Mouse (Mus musculus): ENCODE results near the gene Larp6. TPM values are rescaled to one million over a fixed set of nuclear protein-coding genes. Genes with fewer than 3 reads are reported as not detected.

Gene Larp6
- polyA plus RNA-seq, 1 experiment from 2014 or later, result 4.7 TPM

DNA sequence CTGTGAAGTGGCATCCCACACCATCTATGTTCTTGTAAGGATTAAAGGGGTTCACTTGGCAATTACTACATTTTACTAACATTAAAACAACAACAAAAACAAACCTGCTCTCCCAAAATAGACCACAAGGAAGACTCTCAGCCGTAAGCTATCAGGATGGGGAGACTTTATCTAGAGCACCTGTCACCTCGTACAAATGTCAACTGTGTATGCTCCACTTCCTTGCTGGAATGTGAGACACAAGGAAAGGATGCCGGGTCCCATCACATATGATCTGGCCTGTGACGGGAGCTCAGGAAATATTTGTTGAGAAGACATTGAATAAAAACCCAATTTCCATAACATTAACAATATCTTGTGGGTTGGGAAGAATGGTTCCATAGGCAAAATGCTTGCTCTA is 32.2 kb downstream of the Larp6 start:
- Histone ChIP-seq H3K9ac (ENCODE audit: low read depth, low read length) (no peak overlapping the region), H3K4me3 (ENCODE audit: low read depth, low read length) (no peak overlapping the region), H3K36me3 (ENCODE audit: control insufficient read depth, insufficient read depth, low read length) (no peaks in the 10 kb centered on the region), H3K27me3 (replicated peaks; ENCODE audit: control insufficient read depth, insufficient read depth, low read length) (no peaks in the 10 kb centered on the region), H3K4me2 (ENCODE audit: low read depth, low read length) (no peak overlapping the region), H3K9me3 (ENCODE audit: control insufficient read depth, low read length) (no peaks in the 10 kb centered on the region), H3K27ac (replicated peaks; ENCODE audit: low read depth, low read length) (no peak overlapping the region), H3K4me1 (ENCODE audit: control insufficient read depth, insufficient read depth, low read length) (peaks cover 17% of the 10 kb centered on the region)
- WGBS, result 54% methylated on average over 4 of the region's 4 CpGs
- ATAC-seq (ENCODE audit: low read depth) (0 out of 2 replicates have a peak, but pooled peaks have one; percentile 48), DNase-seq (ENCODE audit: low spot score) (peak; percentile 16)

DNA sequence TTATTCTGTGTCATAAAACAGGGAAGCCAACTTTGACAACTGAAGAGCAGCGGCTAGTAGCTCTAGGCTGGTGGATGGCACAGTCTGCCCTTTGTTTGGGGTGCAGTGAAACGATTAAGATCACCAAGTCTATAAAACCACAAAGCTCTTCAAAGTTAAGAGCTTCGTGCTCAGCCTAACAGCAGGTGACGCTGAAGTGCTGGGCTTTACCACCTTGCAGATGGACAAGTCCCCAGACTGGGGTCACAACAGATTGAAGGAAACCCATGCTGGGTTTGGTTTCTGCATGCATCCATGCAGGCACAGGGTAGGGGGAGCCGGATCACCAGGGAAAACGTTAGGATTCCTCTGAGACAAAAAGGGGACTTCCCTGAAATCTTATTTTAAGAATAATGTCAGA is 33.8 kb downstream of the Larp6 start:
- DNase-seq (ENCODE audit: low spot score) (no peak), ATAC-seq (ENCODE audit: low read depth) (no peak)
- no peak overlapping the region for H3K4me2 ChIP-seq (ENCODE audit: low read depth, low read length)
- H3K27me3 ChIP-seq (replicated peaks; ENCODE audit: control insufficient read depth, insufficient read depth, low read length), result no peaks in the 10 kb centered on the region
- H3K36me3 ChIP-seq (ENCODE audit: control insufficient read depth, insufficient read depth, low read length), result no peaks in the 10 kb centered on the region
- H3K4me3 ChIP-seq (ENCODE audit: low read depth, low read length), result no peak overlapping the region
- no peak overlapping the region for H3K27ac ChIP-seq (replicated peaks; ENCODE audit: low read depth, low read length)
- WGBS, result 57% methylated on average over 6 of the region's 6 CpGs
- H3K9me3 ChIP-seq (ENCODE audit: control insufficient read depth, low read length), result no peaks in the 10 kb centered on the region
- no peak overlapping the region for H3K9ac ChIP-seq (ENCODE audit: low read depth, low read length)
- H3K4me1 ChIP-seq (ENCODE audit: control insufficient read depth, insufficient read depth, low read length), result peaks cover 17% of the 10 kb centered on the region

DNA sequence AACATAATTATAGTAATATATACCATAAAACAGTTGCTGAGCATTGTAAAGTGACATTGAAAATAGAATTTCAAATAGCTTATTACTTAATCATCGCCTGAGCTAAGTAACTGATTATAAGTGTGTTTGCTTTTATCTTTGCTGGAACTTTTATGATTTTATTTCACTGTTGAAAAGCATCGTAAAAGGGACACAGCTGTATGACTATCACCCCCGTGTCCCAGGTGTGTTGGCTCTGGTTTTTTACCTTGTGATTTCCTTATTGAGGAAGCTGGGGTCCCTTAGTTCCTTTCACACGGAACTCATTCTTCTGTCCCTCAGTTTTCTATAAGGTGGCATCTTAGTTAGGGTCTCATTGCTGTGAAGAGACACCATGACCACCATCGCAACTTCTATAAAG is 34.9 kb downstream of the Larp6 start:
- H3K4me2 ChIP-seq (ENCODE audit: low read depth, low read length), result no peak overlapping the region
- WGBS, result 88% methylated on average over 5 of the region's 5 CpGs
- no peak for DNase-seq (ENCODE audit: low spot score)
- H3K36me3 ChIP-seq (ENCODE audit: control insufficient read depth, insufficient read depth, low read length), result no peaks in the 10 kb centered on the region
- H3K27me3 ChIP-seq (replicated peaks; ENCODE audit: control insufficient read depth, insufficient read depth, low read length), result no peaks in the 10 kb centered on the region
- no peak overlapping the region for H3K4me3 ChIP-seq (ENCODE audit: low read depth, low read length)
- no peak overlapping the region for H3K27ac ChIP-seq (replicated peaks; ENCODE audit: low read depth, low read length)
- no peak for ATAC-seq (ENCODE audit: low read depth)
- no peaks in the 10 kb centered on the region for H3K9me3 ChIP-seq (ENCODE audit: control insufficient read depth, low read length)
- H3K4me1 ChIP-seq (ENCODE audit: control insufficient read depth, insufficient read depth, low read length), result peaks cover 12% of the 10 kb centered on the region; the same call in 1 of the 2 replicates
- no peak overlapping the region for H3K9ac ChIP-seq (ENCODE audit: low read depth, low read length)

DNA sequence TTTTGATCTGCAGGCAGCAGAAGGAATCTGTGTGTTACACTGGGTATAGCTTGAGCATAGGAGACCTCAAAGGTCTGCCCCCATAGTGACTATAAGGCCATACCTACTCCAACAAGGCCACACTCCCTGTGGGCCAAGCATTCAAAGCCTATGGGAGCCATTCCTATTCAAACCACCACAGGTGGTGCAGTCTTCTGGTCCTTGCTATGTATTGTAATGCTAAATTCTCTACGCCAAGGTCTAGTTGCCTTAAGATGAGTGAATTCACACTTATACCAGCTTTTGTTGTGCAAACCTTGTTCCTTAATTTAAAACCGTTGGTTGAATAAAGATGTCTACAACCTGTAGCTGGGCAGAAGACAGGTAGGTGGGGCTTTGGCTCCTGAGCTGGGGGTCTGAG is 35.4 kb downstream of the Larp6 start:
- no peaks in the 10 kb centered on the region for H3K9me3 ChIP-seq (ENCODE audit: control insufficient read depth, low read length)
- no peak for ATAC-seq (ENCODE audit: low read depth)
- H3K36me3 ChIP-seq (ENCODE audit: control insufficient read depth, insufficient read depth, low read length), result no peaks in the 10 kb centered on the region
- 78% methylated on average over 2 of the region's 2 CpGs for WGBS
- no peaks in the 10 kb centered on the region for H3K27me3 ChIP-seq (replicated peaks; ENCODE audit: control insufficient read depth, insufficient read depth, low read length)
- H3K27ac ChIP-seq (replicated peaks; ENCODE audit: low read depth, low read length), result no peak overlapping the region
- H3K4me3 ChIP-seq (ENCODE audit: low read depth, low read length), result no peak overlapping the region
- no peak overlapping the region for H3K4me2 ChIP-seq (ENCODE audit: low read depth, low read length)
- H3K9ac ChIP-seq (ENCODE audit: low read depth, low read length), result no peak overlapping the region
- DNase-seq (ENCODE audit: low spot score), result no peak
- H3K4me1 ChIP-seq (ENCODE audit: control insufficient read depth, insufficient read depth, low read length), result peaks cover 7% of the 10 kb centered on the region; the same call in 1 of the 2 replicates

DNA sequence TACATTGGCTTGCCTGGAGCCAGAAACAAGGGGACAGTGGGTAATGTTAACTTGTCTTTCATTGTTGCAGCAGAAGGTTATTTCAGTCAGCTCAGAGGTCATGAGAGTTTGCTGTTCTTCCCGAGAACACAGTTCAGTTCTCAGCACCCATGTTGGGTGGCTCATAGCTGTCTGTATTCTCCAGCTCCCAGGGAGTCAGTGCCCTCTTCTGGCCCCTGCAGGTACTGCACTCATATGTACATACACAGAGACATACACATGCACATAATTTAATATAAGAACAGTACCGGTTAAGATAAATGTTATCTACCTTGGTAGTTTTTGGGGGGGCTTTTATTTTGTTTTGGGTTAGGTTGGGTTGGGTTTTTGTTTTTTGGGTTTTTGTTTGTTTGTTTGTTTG is 36.3 kb downstream of the Larp6 start:
- Histone ChIP-seq H3K27ac (replicated peaks; ENCODE audit: low read depth, low read length) (no peak overlapping the region), H3K4me1 (ENCODE audit: control insufficient read depth, insufficient read depth, low read length) (0 out of 2 replicates have a peak, but pooled peaks cover under 1% of the 10 kb centered on the region), H3K9me3 (ENCODE audit: control insufficient read depth, low read length) (no peaks in the 10 kb centered on the region), H3K27me3 (replicated peaks; ENCODE audit: control insufficient read depth, insufficient read depth, low read length) (no peaks in the 10 kb centered on the region), H3K9ac (ENCODE audit: low read depth, low read length) (no peak overlapping the region), H3K4me3 (ENCODE audit: low read depth, low read length) (no peak overlapping the region), H3K36me3 (ENCODE audit: control insufficient read depth, insufficient read depth, low read length) (no peaks in the 10 kb centered on the region), H3K4me2 (ENCODE audit: low read depth, low read length) (no peak overlapping the region)
- WGBS, result 87% methylated on average over 2 of the region's 2 CpGs
- DNase-seq (ENCODE audit: low spot score), result no peak
- ATAC-seq (ENCODE audit: low read depth), result no peak

DNA sequence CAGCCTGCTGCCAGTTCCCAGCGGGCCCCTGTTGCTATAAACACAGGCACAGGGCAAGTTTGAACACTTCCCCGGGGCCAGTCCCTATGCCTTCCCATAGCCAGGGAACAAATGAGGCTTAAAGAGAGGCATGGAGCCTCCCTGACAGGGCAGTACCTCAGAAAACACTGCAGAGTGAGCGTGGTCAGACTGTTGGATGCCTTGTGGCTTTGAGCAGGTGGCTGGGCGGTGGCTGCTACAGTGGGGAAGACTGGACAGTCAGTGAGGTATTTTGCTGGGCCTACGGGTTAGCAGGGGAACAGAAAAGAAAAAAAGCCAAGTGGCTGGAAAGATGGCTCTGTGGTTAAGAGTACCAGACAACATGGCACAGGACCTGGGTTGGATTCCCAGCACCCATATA is 38.3 kb downstream of the Larp6 start:
- Histone ChIP-seq H3K36me3 (ENCODE audit: control insufficient read depth, insufficient read depth, low read length) (no peaks in the 10 kb centered on the region), H3K4me1 (ENCODE audit: control insufficient read depth, insufficient read depth, low read length) (no peaks in the 10 kb centered on the region), H3K9ac (ENCODE audit: low read depth, low read length) (no peak overlapping the region), H3K4me2 (ENCODE audit: low read depth, low read length) (no peak overlapping the region), H3K27ac (replicated peaks; ENCODE audit: low read depth, low read length) (no peak overlapping the region), H3K27me3 (replicated peaks; ENCODE audit: control insufficient read depth, insufficient read depth, low read length) (no peaks in the 10 kb centered on the region), H3K9me3 (ENCODE audit: control insufficient read depth, low read length) (no peaks in the 10 kb centered on the region), H3K4me3 (ENCODE audit: low read depth, low read length) (no peak overlapping the region)
- WGBS, result 85% methylated on average over 5 of the region's 5 CpGs
- DNase-seq (ENCODE audit: low spot score) (no peak), ATAC-seq (ENCODE audit: low read depth) (no peak)

DNA sequence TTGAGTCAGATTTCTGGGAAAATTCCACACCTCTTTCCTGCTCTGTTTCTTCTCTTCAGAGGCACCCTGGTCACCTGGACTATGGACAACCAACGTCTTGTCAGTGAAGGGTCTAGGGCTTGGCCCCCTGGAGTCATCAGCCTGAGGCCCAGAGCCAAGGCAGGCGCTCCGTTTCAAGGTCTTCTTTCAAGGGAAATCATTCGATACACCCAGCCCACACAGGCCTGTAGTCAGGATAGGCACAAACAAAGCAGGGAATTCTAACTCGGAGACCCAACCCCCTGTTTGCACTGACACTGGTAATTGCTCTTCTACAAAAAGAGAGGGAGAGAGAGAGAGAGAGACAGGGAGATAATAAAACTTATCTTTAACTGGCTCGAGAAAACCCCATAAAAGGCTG is 39.2 kb downstream of the Larp6 start:
- Histone ChIP-seq H3K27me3 (replicated peaks; ENCODE audit: control insufficient read depth, insufficient read depth, low read length) (no peaks in the 10 kb centered on the region), H3K36me3 (ENCODE audit: control insufficient read depth, insufficient read depth, low read length) (no peaks in the 10 kb centered on the region), H3K4me1 (ENCODE audit: control insufficient read depth, insufficient read depth, low read length) (no peaks in the 10 kb centered on the region), H3K4me2 (ENCODE audit: low read depth, low read length) (no peak overlapping the region), H3K27ac (replicated peaks; ENCODE audit: low read depth, low read length) (no peak overlapping the region), H3K9ac (ENCODE audit: low read depth, low read length) (no peak overlapping the region), H3K4me3 (ENCODE audit: low read depth, low read length) (no peak overlapping the region), H3K9me3 (ENCODE audit: control insufficient read depth, low read length) (no peaks in the 10 kb centered on the region)
- WGBS, result 54% methylated on average over 6 of the region's 6 CpGs
- ATAC-seq (ENCODE audit: low read depth) (no peak), DNase-seq (ENCODE audit: low spot score) (no peak)

DNA sequence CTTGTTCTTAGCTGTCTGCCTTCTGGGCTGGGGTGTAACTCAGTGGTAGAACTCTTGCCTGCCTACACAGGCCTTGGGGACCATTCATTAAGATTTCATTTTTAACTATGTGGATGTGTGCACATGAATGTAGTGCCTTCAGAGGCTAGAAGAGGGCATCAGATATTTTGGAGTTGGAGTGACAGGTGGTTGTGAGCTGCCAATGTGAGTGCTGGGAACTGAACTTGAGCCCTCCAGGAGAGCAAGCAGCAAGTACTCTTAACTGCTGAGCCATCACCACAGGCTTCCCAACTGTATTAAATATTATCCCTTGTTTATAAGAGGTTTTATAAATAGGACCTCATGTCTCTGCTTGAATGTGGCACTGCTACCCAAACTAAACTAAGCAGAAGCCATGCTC is 39.8 kb downstream of the Larp6 start:
- Histone ChIP-seq H3K9me3 (ENCODE audit: control insufficient read depth, low read length) (no peaks in the 10 kb centered on the region), H3K4me3 (ENCODE audit: low read depth, low read length) (no peak overlapping the region), H3K4me1 (ENCODE audit: control insufficient read depth, insufficient read depth, low read length) (0 out of 2 replicates have a peak, but pooled peaks cover 3% of the 10 kb centered on the region), H3K27me3 (replicated peaks; ENCODE audit: control insufficient read depth, insufficient read depth, low read length) (no peaks in the 10 kb centered on the region), H3K4me2 (ENCODE audit: low read depth, low read length) (no peak overlapping the region), H3K27ac (replicated peaks; ENCODE audit: low read depth, low read length) (no peak overlapping the region), H3K36me3 (ENCODE audit: control insufficient read depth, insufficient read depth, low read length) (no peaks in the 10 kb centered on the region), H3K9ac (ENCODE audit: low read depth, low read length) (no peak overlapping the region)
- DNase-seq (ENCODE audit: low spot score), result no peak
- ATAC-seq (ENCODE audit: low read depth), result no peak

DNA sequence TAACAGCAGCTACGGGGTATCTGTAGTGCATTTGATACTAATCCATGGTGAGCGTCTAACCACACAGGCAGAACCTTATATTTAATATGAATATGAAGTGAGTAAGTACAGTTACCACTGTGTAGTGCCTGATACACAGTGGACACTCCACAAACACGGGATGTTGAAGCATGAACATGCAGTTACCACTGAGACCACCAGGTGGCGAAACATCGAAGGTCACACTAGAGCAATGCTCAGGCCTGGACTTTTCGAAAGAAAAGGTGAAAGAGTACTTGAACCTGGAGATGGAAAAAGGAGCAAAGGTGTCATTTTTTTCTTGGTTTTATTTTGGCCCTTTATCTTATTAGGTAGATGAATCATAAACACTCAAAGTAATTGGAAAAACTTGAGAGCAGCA is 43.5 kb downstream of the Larp6 start:
- no peak overlapping the region for H3K4me3 ChIP-seq (ENCODE audit: low read depth, low read length)
- DNase-seq (ENCODE audit: low spot score) (peak; percentile 56), ATAC-seq (ENCODE audit: low read depth) (no peak)
- H3K9ac ChIP-seq (ENCODE audit: low read depth, low read length), result no peak overlapping the region
- H3K36me3 ChIP-seq (ENCODE audit: control insufficient read depth, insufficient read depth, low read length), result no peaks in the 10 kb centered on the region
- H3K27me3 ChIP-seq (replicated peaks; ENCODE audit: control insufficient read depth, insufficient read depth, low read length), result no peaks in the 10 kb centered on the region
- 32% methylated on average over 6 of the region's 6 CpGs for WGBS
- no peak overlapping the region for H3K4me2 ChIP-seq (ENCODE audit: low read depth, low read length)
- H3K27ac ChIP-seq (replicated peaks; ENCODE audit: low read depth, low read length), result no peak overlapping the region
- H3K9me3 ChIP-seq (ENCODE audit: control insufficient read depth, low read length), result no peaks in the 10 kb centered on the region
- peaks cover 12% of the 10 kb centered on the region; the same call in 1 of the 2 replicates for H3K4me1 ChIP-seq (ENCODE audit: control insufficient read depth, insufficient read depth, low read length)
